Mouse (Mus musculus): ENCODE results near the gene Mblac1.
"Not testable (repeated sequence)": the region's sequence is repeated elsewhere in the genome, so short reads cannot be mapped to it uniquely, and the experiment has no call there.

The Mblac1 gene

DNA sequence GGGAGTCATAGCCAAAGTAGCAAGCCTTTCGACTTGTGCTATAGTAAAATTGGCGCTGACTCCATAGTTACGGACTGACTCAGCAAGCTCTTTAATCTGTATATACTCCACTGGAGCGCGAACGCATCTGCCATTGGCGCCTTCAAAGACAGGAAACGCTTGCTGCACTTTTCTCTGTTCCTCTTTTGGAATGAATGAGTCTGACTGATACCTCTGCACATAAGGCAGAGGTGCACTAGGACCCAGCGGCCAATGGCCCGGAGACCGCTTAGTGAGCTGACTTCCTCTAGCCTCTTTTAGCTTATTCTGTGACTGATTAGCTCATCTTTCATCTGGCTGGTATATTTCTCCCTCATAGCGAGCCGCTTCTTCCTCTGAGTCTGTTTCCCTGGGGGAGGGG is 22.5 kb downstream of the Mblac1 start:
- not testable (repeated sequence) for DNase-seq (ENCODE audit: low spot score)

DNA sequence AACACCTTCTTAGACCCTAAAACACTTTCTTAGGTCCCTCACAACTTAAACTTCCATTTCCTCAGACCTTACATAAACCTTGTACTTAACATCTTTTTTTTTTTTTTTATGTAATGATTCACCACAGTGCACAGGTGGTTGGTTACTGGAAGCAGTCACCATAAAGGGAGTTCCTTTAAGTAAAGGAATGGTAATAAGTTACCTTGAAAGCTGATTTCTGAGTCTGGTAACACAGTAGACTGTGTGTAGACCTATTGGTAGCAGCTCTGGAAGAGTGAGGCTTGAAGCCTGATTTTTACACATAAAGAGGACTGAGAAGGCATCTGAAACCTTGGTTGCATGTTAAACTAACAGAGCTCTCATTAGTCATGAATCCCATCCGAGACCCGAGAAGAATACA is 25.8 kb downstream of the Mblac1 start:
- DNase-seq (ENCODE audit: low spot score) = no peak

DNA sequence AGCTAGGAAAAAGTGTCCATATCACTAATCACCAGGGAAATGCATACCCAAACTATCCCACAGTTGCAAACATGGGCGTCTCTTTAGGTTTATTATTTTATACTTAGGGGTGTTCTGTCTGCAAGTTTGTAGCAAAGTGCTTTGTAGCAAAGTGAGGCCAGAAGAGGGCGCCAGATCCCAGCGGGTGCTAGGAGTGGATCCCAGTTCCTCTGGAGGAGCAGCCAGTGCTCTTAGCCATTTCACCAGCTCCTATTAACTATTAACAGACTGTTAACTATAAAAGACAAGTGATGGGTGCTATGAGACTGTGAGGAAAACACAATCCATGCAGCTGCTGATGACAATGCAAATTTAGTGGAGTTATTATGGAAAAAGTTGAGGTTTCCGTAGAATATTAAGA is 28.0 kb downstream of the Mblac1 start:
- DNase-seq (ENCODE audit: low spot score) = peak; percentile 51

- DNase-seq (ENCODE audit: low spot score) = no peak
These were observed 29.2 kb downstream of the Mblac1 start for GRCm38 (mm10) chr5:138223287-138223686.

GRCm38 (mm10) chr5:138225700-138226099 is 31.6 kb downstream of the Mblac1 start, which contains the start of gene Nxpe5:
TSS of gene Nxpe5 (plus strand) at chr5:138225898.
- no peak for DNase-seq (ENCODE audit: low spot score)

- no peak for DNase-seq (ENCODE audit: low spot score)
These were observed 32.4 kb downstream of the Mblac1 start for GRCm38 (mm10) chr5:138226491-138226890.

- DNase-seq (ENCODE audit: low spot score) = no peak
These were observed 33.3 kb downstream of the Mblac1 start for GRCm38 (mm10) chr5:138227367-138227766.

GRCm38 (mm10) chr5:138228026-138228425 is 33.9 kb downstream of the Mblac1 start:
- no peak for DNase-seq (ENCODE audit: low spot score)

DNA sequence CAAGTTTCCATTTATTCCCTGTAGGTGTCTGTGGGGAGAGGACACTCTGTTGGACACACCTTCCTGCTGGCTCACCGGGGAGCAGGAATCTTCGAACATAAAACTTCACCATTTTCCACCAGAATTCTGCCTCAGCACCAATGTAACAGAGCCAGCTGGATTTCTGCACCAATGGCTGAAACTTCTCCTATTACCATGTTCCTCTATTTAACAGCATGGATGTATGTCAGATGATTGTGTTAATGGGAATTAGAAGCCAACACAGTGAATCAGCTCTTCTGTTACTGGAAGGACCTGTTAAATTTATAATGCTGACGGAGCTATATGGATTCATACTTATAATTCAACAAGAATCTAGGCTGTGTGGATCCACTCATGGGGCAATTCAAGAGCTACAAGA is 35.4 kb downstream of the Mblac1 start:
- DNase-seq (ENCODE audit: low spot score) = no peak

DNA sequence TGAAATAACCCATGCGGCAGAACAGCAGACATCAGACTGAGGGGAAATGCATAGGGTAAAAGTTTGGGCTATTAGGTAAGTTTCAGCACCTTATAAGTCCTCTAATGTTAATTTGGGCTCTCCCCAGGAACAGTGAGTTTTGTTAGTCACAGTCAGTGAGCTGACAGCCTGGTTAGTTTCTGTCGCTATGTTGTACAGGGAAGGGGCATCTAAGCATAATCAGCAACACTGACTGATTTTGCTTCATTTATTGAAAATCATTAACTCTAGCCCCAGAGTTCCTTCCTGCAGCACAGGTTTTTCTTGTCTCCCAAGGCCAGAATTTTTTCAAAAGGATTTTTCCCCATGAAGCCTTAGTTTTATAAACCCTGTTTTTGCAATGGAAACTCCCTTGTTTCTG is 39.7 kb downstream of the Mblac1 start:
- DNase-seq (ENCODE audit: low spot score) = no peak

DNA sequence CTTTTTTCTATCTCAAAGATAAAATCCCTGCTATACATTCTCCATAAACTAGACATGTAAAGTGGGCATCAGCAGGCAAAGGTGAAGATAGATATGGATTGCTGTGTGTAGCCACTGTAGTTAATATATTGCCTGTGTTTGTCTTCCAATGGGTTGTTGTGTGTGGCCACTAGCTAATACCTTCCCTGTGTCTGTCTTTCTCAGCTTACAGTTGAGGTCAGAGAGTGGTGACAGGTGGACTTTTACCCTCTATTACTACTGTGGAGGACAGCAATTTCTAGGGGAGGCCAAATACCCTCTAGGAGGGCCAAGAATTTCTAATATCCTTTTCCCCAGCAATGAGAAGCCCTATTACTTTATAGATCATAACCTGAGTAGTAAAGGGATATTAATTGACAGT is 40.1 kb downstream of the Mblac1 start:
- DNase-seq (ENCODE audit: low spot score) = no peak

- DNase-seq (ENCODE audit: low spot score) = no peak
These were observed 47.4 kb downstream of the Mblac1 start for GRCm38 (mm10) chr5:138241511-138241910.
